Mouse (Mus musculus): ENCODE data around the gene Ccr6. TPM values are rescaled to one million over a fixed set of nuclear protein-coding genes. Genes with fewer than 3 reads are reported as not detected.

Gene Ccr6
- polyA plus RNA-seq, 1 experiment, result 43.7 TPM

DNA sequence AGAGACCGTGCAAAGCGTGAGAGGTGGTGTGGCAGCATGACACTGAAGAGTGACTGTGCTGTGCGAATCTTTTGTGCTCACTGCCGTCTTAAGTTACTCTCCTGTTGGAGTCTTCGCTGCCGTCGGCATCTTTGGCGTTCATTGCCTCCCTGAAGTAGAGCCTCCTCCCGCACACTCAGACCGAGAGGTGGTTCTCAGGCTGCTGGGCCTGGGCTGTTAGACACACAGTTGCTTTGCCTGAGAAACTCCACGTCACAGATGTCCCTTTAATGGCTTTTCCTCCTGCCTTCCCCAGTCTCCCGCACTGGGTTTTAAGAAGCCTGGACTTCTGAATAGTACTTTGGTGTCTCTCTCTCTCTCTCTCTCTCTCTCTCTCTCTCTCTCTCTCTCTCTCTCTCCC lies 5.8 kb downstream of the Ccr6 start:
- no peaks in the 10 kb centered on the region for H3K36me3 ChIP-seq (ENCODE audit: control insufficient read depth, insufficient read depth, low read length)
- 86% methylated on average over 12 of the region's 12 CpGs for WGBS
- no peak overlapping the region for H3K4me3 ChIP-seq (ENCODE audit: extremely low read depth, insufficient read depth, insufficient read length)
- no peak for TF ChIP-seq POLR2A (IDR thresholded peaks at IDR 0.05; ENCODE audit: low read depth, low read length)
- no peak for TF ChIP-seq CTCF (IDR thresholded peaks at IDR 0.05; ENCODE audit: extremely low read depth, insufficient read depth, insufficient read length, insufficient replicate concordance)
- no peak for DNase-seq (ENCODE audit: low read depth in 1 of 2, low spot score in 2 of 2)
- H3K4me1 ChIP-seq (ENCODE audit: control insufficient read depth, insufficient read depth, insufficient read length), result peaks cover 73% of the 10 kb centered on the region
- no peaks in the 10 kb centered on the region for H3K27me3 ChIP-seq (ENCODE audit: control insufficient read depth, insufficient read depth, low read length)
- peak overlapping the region; percentile 49; the same call in 1 of the 2 replicates for H3K27ac ChIP-seq (ENCODE audit: insufficient read depth, low read length)

DNA sequence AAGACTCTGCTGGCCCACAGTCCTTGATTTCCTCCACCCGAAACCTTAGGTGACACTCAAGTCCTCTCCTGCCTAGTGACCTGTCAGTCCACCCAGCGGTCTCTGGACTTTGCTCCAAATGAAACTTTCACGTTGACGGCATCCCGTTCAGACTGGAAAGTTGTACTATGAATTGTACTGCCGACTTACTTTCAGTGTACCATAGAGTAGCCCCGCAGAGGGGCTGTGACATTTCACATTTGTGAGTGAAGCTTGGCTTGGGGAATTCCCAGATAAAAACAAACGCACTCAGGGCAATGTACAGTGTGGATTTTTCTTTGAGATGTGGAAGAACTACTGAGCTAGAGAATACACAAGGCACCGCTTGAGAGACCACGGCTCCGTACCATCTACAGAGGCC lies 6.3 kb downstream of the Ccr6 start:
- 71% methylated on average over 11 of the region's 11 CpGs for WGBS
- Histone ChIP-seq H3K4me1 (ENCODE audit: control insufficient read depth, insufficient read depth, insufficient read length) (peaks cover 74% of the 10 kb centered on the region), H3K36me3 (ENCODE audit: control insufficient read depth, insufficient read depth, low read length) (no peaks in the 10 kb centered on the region), H3K27me3 (ENCODE audit: control insufficient read depth, insufficient read depth, low read length) (no peaks in the 10 kb centered on the region), H3K4me3 (ENCODE audit: extremely low read depth, insufficient read depth, insufficient read length) (no peak overlapping the region), H3K27ac (ENCODE audit: insufficient read depth, low read length) (peak overlapping the region; percentile 49)
- TF ChIP-seq POLR2A (IDR thresholded peaks at IDR 0.05; ENCODE audit: low read depth, low read length) (no peak), CTCF (IDR thresholded peaks at IDR 0.05; ENCODE audit: extremely low read depth, insufficient read depth, insufficient read length, insufficient replicate concordance) (no peak)
- DNase-seq (ENCODE audit: low read depth in 1 of 2, low spot score in 2 of 2), result no peak

DNA sequence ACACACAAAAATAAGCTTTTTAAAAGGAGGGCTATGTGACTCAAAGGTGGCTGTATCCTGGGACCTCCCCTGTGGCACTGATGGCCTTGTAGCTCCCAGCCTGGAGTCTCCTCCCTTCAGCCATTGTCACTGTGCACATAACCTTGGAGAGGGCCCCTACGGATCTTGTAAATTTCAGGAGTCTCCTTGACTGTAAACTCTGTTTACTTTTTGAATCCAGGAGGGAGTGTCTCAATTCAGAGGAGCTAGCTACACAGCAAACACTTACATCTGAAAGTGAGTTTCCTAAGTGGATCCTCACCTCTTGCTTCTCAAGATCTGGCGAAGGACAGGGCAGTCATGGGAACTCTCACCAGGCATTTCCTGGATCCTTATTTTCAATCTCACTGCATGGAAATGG lies 8.3 kb downstream of the Ccr6 start:
- WGBS, result 86% methylated on average over 2 of the region's 2 CpGs
- Histone ChIP-seq H3K4me1 (ENCODE audit: control insufficient read depth, insufficient read depth, insufficient read length) (peaks cover 62% of the 10 kb centered on the region), H3K36me3 (ENCODE audit: control insufficient read depth, insufficient read depth, low read length) (no peaks in the 10 kb centered on the region), H3K4me3 (ENCODE audit: extremely low read depth, insufficient read depth, insufficient read length) (no peak overlapping the region), H3K27ac (ENCODE audit: insufficient read depth, low read length) (peak overlapping the region; percentile 54), H3K27me3 (ENCODE audit: control insufficient read depth, insufficient read depth, low read length) (no peaks in the 10 kb centered on the region)
- TF ChIP-seq CTCF (IDR thresholded peaks at IDR 0.05; ENCODE audit: extremely low read depth, insufficient read depth, insufficient read length, insufficient replicate concordance) (no peak), POLR2A (IDR thresholded peaks at IDR 0.05; ENCODE audit: low read depth, low read length) (no peak)
- DNase-seq (ENCODE audit: low read depth in 1 of 2, low spot score in 2 of 2), result no peak

DNA sequence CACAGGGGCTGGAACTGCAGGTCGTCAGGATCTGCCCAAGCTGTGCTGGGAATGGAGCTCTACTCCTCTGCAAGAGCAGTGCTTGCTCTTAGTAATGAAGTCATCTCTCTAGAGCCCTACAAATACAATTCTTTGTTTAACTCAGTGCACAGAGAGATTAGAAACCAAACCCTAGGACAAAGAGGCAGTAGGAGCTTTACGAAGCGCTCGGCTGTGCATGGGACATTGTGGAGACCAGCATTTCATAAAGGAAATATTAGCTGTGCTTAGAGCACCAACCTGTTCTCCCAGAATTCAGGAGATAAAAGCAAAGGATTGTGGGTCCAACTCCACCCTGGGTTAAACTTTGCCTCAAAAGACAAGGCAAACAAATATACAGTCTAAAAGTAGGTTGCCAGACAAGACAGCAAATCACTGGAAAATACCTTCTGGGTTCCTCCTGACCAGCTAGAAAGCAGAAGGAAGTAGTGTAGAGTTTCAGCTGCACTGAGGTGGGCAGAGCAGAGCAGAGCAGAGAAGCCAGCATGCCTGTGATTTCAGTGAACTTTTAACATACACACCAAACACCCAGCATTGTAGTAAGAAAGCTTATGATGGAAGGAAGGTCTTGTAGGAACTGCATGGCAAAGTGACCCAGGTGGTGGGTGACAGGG lies 10.4 kb downstream of the Ccr6 start:
- Histone ChIP-seq H3K36me3 (ENCODE audit: control insufficient read depth, insufficient read depth, low read length) (0 out of 2 replicates have a peak, but pooled peaks cover 3% of the 10 kb centered on the region), H3K4me1 (ENCODE audit: control insufficient read depth, insufficient read depth, insufficient read length) (peaks cover 46% of the 10 kb centered on the region; the same call in 1 of the 2 replicates), H3K4me3 (ENCODE audit: extremely low read depth, insufficient read depth, insufficient read length) (peak overlapping the region; percentile 21; the same call in 1 of the 2 replicates), H3K27me3 (ENCODE audit: control insufficient read depth, insufficient read depth, low read length) (no peaks in the 10 kb centered on the region), H3K27ac (ENCODE audit: insufficient read depth, low read length) (peak overlapping the region; percentile 81)
- TF ChIP-seq CTCF (IDR thresholded peaks at IDR 0.05; ENCODE audit: extremely low read depth, insufficient read depth, insufficient read length, insufficient replicate concordance) (no peak), POLR2A (IDR thresholded peaks at IDR 0.05; ENCODE audit: low read depth, low read length) (no peak)
- WGBS, result 85% methylated on average over 4 of the region's 4 CpGs
- DNase-seq (ENCODE audit: low read depth in 1 of 2, low spot score in 2 of 2), result peak in 1 of 2 experiments; percentile 40

DNA sequence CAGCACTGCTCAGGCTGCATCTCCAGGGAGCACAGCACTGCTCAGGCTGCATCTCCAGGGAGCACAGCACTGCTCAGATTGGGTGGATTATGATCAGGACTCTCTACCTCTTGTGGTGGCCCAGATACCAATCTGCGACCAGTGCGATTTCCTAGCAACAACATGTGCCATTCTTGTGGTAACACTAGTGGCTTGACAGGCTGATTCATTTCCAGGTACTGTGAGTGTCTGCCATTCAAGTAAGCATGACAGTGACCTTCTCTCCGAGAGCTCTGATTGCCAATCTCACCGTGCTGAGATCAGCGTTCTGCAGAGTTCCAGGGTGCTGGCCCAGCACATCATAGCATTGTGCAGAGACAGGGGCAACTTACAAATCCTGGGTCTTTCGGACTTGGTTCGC lies 15.9 kb downstream of the Ccr6 start:
- Histone ChIP-seq H3K36me3 (ENCODE audit: control insufficient read depth, insufficient read depth, low read length) (peaks cover 3% of the 10 kb centered on the region; the same call in 1 of the 2 replicates), H3K4me3 (ENCODE audit: extremely low read depth, insufficient read depth, insufficient read length) (no peak overlapping the region), H3K27ac (ENCODE audit: insufficient read depth, low read length) (no peak overlapping the region), H3K27me3 (ENCODE audit: control insufficient read depth, insufficient read depth, low read length) (no peaks in the 10 kb centered on the region), H3K4me1 (ENCODE audit: control insufficient read depth, insufficient read depth, insufficient read length) (peaks cover 16% of the 10 kb centered on the region; the same call in 1 of the 2 replicates)
- no peak for DNase-seq (ENCODE audit: low read depth in 1 of 2, low spot score in 2 of 2)
- TF ChIP-seq POLR2A (IDR thresholded peaks at IDR 0.05; ENCODE audit: low read depth, low read length), result no peak
- no peak for TF ChIP-seq CTCF (IDR thresholded peaks at IDR 0.05; ENCODE audit: extremely low read depth, insufficient read depth, insufficient read length, insufficient replicate concordance)
- 81% methylated on average over 7 of the region's 7 CpGs for WGBS

DNA sequence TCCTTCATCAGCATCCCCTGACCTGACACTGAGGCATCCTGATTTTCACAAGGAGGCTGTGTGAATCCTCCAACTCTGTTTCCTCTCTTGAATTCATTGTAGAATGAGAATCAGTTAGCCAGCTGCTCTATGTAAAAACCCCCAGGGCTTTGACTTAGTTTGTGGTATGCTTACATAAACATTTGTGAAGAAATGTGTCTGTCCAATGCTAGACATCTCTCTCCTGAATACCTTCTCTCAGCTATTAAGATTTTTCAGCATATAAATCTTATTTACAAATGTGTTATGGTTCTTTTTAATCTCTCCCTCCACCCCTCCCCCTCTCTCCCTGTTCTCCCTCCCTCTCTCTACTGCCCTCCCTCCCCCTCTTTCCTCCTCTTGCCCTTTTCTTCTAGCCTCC lies 18.4 kb downstream of the Ccr6 start:
- H3K36me3 ChIP-seq (ENCODE audit: control insufficient read depth, insufficient read depth, low read length), result peaks cover 5% of the 10 kb centered on the region
- no peaks in the 10 kb centered on the region for H3K27me3 ChIP-seq (ENCODE audit: control insufficient read depth, insufficient read depth, low read length)
- no peak for DNase-seq (ENCODE audit: low read depth in 1 of 2, low spot score in 2 of 2)
- no peak overlapping the region for H3K27ac ChIP-seq (ENCODE audit: insufficient read depth, low read length)
- H3K4me3 ChIP-seq (ENCODE audit: extremely low read depth, insufficient read depth, insufficient read length), result no peak overlapping the region
- H3K4me1 ChIP-seq (ENCODE audit: control insufficient read depth, insufficient read depth, insufficient read length), result peaks cover 11% of the 10 kb centered on the region; the same call in 1 of the 2 replicates
- TF ChIP-seq POLR2A (IDR thresholded peaks at IDR 0.05; ENCODE audit: low read depth, low read length) (no peak), CTCF (IDR thresholded peaks at IDR 0.05; ENCODE audit: extremely low read depth, insufficient read depth, insufficient read length, insufficient replicate concordance) (no peak)

DNA sequence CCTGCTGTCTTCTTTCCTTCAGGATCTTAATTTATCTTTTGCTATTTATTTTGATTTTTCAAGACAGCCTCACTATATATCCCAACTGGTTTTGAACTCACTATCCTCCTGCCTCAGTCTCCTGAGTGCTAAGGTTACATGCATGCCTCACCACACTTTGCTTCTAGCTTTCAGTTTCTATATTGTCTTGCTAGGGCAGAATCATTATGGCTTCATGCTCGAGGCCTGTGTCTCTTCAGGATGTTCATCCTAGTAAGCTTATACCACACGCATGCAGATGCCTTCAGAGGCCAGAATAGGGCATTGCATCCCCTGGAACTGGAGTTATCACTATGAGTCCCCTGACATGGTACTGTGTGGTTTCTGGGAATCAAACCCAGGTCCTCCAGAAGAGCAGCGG lies 19.1 kb downstream of the Ccr6 start:
- 60% methylated on average over 3 of the region's 3 CpGs for WGBS
- Histone ChIP-seq H3K27me3 (ENCODE audit: control insufficient read depth, insufficient read depth, low read length) (no peaks in the 10 kb centered on the region), H3K27ac (ENCODE audit: insufficient read depth, low read length) (no peak overlapping the region), H3K4me1 (ENCODE audit: control insufficient read depth, insufficient read depth, insufficient read length) (peaks cover 11% of the 10 kb centered on the region; the same call in 1 of the 2 replicates), H3K4me3 (ENCODE audit: extremely low read depth, insufficient read depth, insufficient read length) (no peak overlapping the region), H3K36me3 (ENCODE audit: control insufficient read depth, insufficient read depth, low read length) (peaks cover 5% of the 10 kb centered on the region)
- TF ChIP-seq CTCF (IDR thresholded peaks at IDR 0.05; ENCODE audit: extremely low read depth, insufficient read depth, insufficient read length, insufficient replicate concordance), result no peak
- no peak for TF ChIP-seq POLR2A (IDR thresholded peaks at IDR 0.05; ENCODE audit: low read depth, low read length)
- DNase-seq (ENCODE audit: low read depth in 1 of 2, low spot score in 2 of 2), result no peak

Data from spleen, adult 2 months (tissue).